Mouse (Mus musculus) thymus, adult 2 months (tissue): Measurements from ENCODE around the gene Slc22a18. TPM values are rescaled to one million over a fixed set of nuclear protein-coding genes. Genes with fewer than 3 reads are reported as not detected.

Source experiments
- DNase-seq: peaks from one replicate; pipeline ENCODE4 v3.0.0; 2021
- H3K27ac ChIP-seq: fragments of 200-500 bp; 2 replicates; pipeline ENCODE4 v1.5.1; 2012; ENCODE audit warnings: low read length, control low read depth; ENCODE audit not compliant: control insufficient read depth, insufficient read depth
- H3K27me3 ChIP-seq: fragments of 200-500 bp; 2 replicates; pipeline ENCODE4 v1.6.1; 2012; ENCODE audit warnings: mild to moderate bottlenecking, low read length, moderate library complexity, mixed read lengths; ENCODE audit not compliant: control insufficient read depth, insufficient read depth
- H3K36me3 ChIP-seq: fragments of 200-500 bp; 2 replicates; pipeline ENCODE4 v1.6.1; 2012; ENCODE audit warnings: mild to moderate bottlenecking, low read length, moderate library complexity; ENCODE audit not compliant: control insufficient read depth, insufficient read depth
- H3K4me1 ChIP-seq: fragments of 200-500 bp; replicated peaks from 2 replicates; pipeline ENCODE4 v1.6.1; 2012; ENCODE audit warnings: low read length; ENCODE audit not compliant: control insufficient read depth, insufficient read depth
- H3K4me3 ChIP-seq: fragments of 200-500 bp; 2 replicates; pipeline ENCODE4 v1.5.1; 2012; ENCODE audit warnings: mild to moderate bottlenecking, low read length, control low read depth, moderate library complexity; ENCODE audit not compliant: control insufficient read depth, insufficient read depth
- CTCF ChIP-seq: fragments of 200-500 bp; IDR thresholded peaks from 2 replicates; pipeline ENCODE4 v1.5.1; 2012; ENCODE audit warnings: mild to moderate bottlenecking, control low read depth, low read length, moderate library complexity, borderline replicate concordance; ENCODE audit not compliant: control insufficient read depth, poor library complexity, insufficient read depth; ENCODE audit errors: extremely low read depth
- POLR2A ChIP-seq: fragments of 200-500 bp; IDR thresholded peaks from 2 replicates; pipeline ENCODE4 v1.6.1; 2012; ENCODE audit warnings: mild to moderate bottlenecking, low read length, control low read depth, moderate library complexity; ENCODE audit not compliant: control insufficient read depth, poor library complexity, insufficient read depth; ENCODE audit errors: extremely low read depth
- whole genome bisulfite sequencing: fragments of 180-500 bp; shearing (Covaris S2); methylation state at CpG from one replicate; pipeline ENCODE4 v1.1.7; 2018; 5-methylcytosine and 5-hydroxymethylcytosine counted together
- polyA plus RNA-seq: library from polyadenylated mRNA; depleted of rRNA; stranded (reverse); fragments of >200 nt; gene quantifications from 2 replicates; pipeline ENCODE4 v1.2.3, GENCODE M21; 2012

The Slc22a18 gene
- polyA plus RNA-seq, 1 experiment, result 8.0 TPM

- Histone ChIP-seq H3K4me1 (peaks cover 18% of the 10 kb centered on the region), H3K36me3 (no peaks in the 10 kb centered on the region), H3K27ac (no peak overlapping the region), H3K27me3 (peaks cover 19% of the 10 kb centered on the region), H3K4me3 (no peak overlapping the region)
- DNase-seq, result no peak
- 84% methylated on average over 5 of the region's 5 CpGs for WGBS
- TF ChIP-seq CTCF, result no peak
- TF ChIP-seq POLR2A, result no peak
Measured at GRCm38 (mm10) chr7:143462516-143462915, 11.0 kb upstream of the Slc22a18 start.

DNA sequence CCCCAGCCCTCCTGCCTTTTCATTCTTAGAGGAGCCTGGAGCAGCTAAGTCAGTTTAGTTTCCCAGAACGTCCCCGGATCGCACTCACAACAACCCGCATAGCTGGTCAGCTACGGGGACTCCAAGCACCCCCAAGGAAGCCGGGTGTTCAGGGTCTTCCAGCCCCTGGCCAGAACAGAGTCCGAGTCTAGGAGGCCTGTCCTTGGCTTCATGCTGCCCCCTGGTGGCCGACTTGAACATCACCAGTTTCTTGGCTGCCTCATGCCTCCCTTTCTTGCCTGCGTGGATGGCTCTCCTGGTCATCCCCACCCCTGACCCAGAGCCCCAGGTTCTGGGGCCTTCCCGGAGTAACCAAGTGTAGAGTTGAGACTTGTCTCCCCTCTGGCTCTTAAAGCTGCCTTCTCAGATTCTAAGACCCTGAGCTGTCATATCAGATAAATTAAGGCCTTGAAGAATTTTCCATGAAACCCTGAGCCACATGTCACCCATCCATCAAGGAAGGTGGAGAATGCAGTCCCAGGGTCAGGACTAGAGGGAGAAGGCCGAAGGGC is 9.6 kb upstream of the Slc22a18 start:
- TF ChIP-seq POLR2A, result no peak
- peak; percentile 87 for TF ChIP-seq CTCF
- Histone ChIP-seq H3K27me3 (peaks cover 19% of the 10 kb centered on the region), H3K4me1 (peaks cover 18% of the 10 kb centered on the region), H3K4me3 (no peak overlapping the region), H3K27ac (no peak overlapping the region), H3K36me3 (no peaks in the 10 kb centered on the region)
- WGBS, result 19% methylated on average over 11 of the region's 11 CpGs
- DNase-seq, result peak; percentile 68

DNA sequence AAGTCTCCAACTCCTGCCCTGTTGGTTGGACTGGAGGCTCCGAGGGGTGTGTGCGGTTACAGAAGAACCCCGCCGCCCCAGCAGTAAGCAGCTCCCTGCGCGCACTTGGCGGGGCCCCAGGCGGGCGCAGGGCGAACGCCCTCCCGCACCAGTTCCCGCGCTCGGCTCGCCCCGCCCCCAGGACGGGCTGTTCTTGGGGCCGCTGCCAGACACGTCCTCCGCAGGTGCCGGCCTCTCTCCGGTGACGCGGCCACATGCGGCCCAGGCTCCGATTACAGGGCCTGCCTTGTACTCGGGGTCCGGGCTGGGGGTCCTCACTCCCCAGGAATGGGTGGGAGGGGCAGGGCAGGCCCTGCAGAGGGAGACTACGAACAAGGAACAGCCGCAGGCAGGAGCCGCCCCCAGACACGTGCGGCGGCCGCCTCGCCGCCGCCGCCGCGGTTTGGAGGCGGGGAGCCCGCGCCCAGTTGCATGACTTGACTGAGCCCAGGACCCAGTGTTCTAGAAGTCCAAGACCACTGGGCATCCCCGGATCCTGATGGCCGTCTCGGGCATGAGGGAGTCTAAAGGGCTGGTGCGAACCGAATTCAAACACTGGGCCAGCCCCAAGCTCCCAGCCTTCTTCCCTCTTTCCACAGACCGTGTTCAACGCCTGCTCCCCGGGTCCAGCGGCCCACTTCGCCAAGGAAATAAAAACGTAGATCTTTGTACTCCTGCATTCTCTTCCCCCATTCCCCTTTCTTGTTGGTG is 8.6 kb upstream of the Slc22a18 start:
- Histone ChIP-seq H3K27me3 (peaks cover 15% of the 10 kb centered on the region), H3K4me1 (peaks cover 18% of the 10 kb centered on the region), H3K36me3 (no peaks in the 10 kb centered on the region), H3K27ac (no peak overlapping the region), H3K4me3 (peak overlapping the region; percentile 17; the same call in 1 of the 2 replicates)
- peak; percentile 25 for DNase-seq
- TF ChIP-seq CTCF (no peak), POLR2A (no peak)
- WGBS, result 28% methylated on average over 56 of the region's 56 CpGs

GRCm38 (mm10) chr7:143466099-143466677 is 7.3 kb upstream of the Slc22a18 start:
- Histone ChIP-seq H3K27ac (no peak overlapping the region), H3K4me3 (no peak overlapping the region), H3K4me1 (peaks cover 11% of the 10 kb centered on the region), H3K27me3 (peaks cover 13% of the 10 kb centered on the region), H3K36me3 (no peaks in the 10 kb centered on the region)
- peak; percentile 77 for DNase-seq
- WGBS, result 11% methylated on average over 14 of the region's 14 CpGs
- peak; percentile 93 for TF ChIP-seq CTCF
- no peak for TF ChIP-seq POLR2A

GRCm38 (mm10) chr7:143467714-143468113 is 5.8 kb upstream of the Slc22a18 start:
- H3K4me1 ChIP-seq, result peaks cover 9% of the 10 kb centered on the region
- peaks cover 13% of the 10 kb centered on the region for H3K27me3 ChIP-seq
- TF ChIP-seq POLR2A (no peak), CTCF (no peak)
- no peak overlapping the region for H3K27ac ChIP-seq
- H3K36me3 ChIP-seq, result no peaks in the 10 kb centered on the region
- no peak overlapping the region for H3K4me3 ChIP-seq
- WGBS, result 25% methylated on average over 6 of the region's 6 CpGs
- no peak for DNase-seq

DNA sequence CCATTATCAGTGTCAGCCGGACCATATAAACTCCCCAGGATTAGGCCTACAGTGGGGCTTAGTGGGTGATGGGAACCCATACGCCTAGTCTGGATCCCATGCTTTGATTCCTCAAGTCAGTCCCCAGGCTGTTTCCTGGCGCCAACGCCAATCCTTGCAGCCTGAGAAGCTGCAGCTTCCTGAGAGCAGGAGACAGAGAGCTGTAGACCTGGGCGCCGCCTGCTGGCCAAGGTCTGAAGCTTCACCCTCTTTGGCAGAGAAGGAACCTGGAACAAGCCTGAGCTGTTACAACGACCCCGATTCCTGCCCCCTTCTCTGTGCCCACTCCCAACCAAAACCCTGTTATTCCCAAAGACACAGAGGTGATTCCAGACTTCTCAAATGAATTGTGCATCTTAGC is 3.6 kb upstream of the Slc22a18 start:
- H3K27me3 ChIP-seq, result no peaks in the 10 kb centered on the region; the same call in 1 of the 2 replicates
- peak; percentile 87 for TF ChIP-seq CTCF
- no peak for TF ChIP-seq POLR2A
- H3K27ac ChIP-seq, result no peak overlapping the region
- no peak overlapping the region for H3K4me3 ChIP-seq
- DNase-seq, result peak; percentile 71
- 15% methylated on average over 8 of the region's 8 CpGs for WGBS
- H3K4me1 ChIP-seq, result peaks cover 4% of the 10 kb centered on the region
- H3K36me3 ChIP-seq, result no peaks in the 10 kb centered on the region

GRCm38 (mm10) chr7:143474811-143475210 is 1.3 kb downstream of the Slc22a18 start:
- Histone ChIP-seq H3K36me3 (no peaks in the 10 kb centered on the region), H3K27ac (no peak overlapping the region), H3K4me1 (no peaks in the 10 kb centered on the region), H3K4me3 (no peak overlapping the region), H3K27me3 (no peaks in the 10 kb centered on the region)
- WGBS, result 75% methylated on average over 10 of the region's 10 CpGs
- no peak for DNase-seq
- TF ChIP-seq CTCF (no peak), POLR2A (no peak)
